Mouse (Mus musculus): ENCODE measurements around the gene 4933400A11Rik. TPM values are rescaled to one million over a fixed set of nuclear protein-coding genes. Genes with fewer than 3 reads are reported as not detected.

Gene 4933400A11Rik
- polyA plus RNA-seq, 1 experiment from 2014 or later, result not detected

Other genes starting within 250 kb of the 4933400A11Rik start
- gene Mid1, start 94.4 kb downstream of the 4933400A11Rik start, polyA plus RNA-seq (2015; fragmentation: Nextera tagmentation; extraction: Ambion mirVana), result 4.2 and 4.8 TPM in 2 replicates
- 126 and 202 TPM in 2 replicates for gene Gm21887, start 230.0 kb upstream of the 4933400A11Rik start, polyA plus RNA-seq (2015; fragmentation: Nextera tagmentation; extraction: Ambion mirVana)